Mouse (Mus musculus) G1E (cell line): Measurements from ENCODE around the gene Dok5.

Experiments
- CTCF ChIP-seq: IDR thresholded peaks from 2 replicates; pipeline ENCODE4 v1.5.1; 2012; ENCODE audit warnings: low read depth, low read length, inconsistent platforms, mixed read lengths
- GATA1 ChIP-seq: IDR thresholded peaks from 2 replicates; pipeline ENCODE4 v1.6.1; 2012; ENCODE audit warnings: borderline replicate concordance, low read length, inconsistent platforms, mixed read lengths
- POLR2AphosphoS5 ChIP-seq: IDR thresholded peaks from 2 replicates; pipeline ENCODE4 v1.6.1; 2012; ENCODE audit warnings: low read depth, low read length, inconsistent platforms; ENCODE audit not compliant: insufficient replicate concordance
- TAL1 ChIP-seq: conservative IDR thresholded peaks from 2 replicates; pipeline ENCODE4 v1.6.1; 2012; ENCODE audit warnings: low read depth, low read length, inconsistent platforms, mixed read lengths

DNA sequence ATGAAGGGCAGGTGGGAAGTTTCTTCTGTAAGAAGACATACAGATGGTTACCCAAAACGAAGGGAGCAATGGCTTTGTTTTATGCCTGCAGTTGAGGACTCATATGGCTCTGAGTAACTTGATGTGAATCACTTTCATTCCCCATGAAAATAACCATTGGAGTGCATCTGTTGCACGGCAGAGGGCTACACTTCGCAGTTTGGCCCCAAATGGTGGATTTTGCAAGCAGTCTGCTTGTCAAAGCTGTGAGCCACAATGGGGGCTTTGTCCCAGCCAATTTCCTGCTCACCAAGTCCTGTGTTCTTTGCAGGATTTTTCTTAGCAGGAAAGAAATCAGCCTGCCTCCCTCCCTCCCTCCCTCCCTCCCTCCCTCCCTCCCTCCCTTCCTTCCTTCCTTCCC, 123.6 kb downstream of the Dok5 start:
- TF ChIP-seq CTCF (no peak), TAL1 (no peak), GATA1 (no peak), POLR2AphosphoS5 (no peak)
